Mouse (Mus musculus): ENCODE results near the gene Serpinb5.

DNA sequence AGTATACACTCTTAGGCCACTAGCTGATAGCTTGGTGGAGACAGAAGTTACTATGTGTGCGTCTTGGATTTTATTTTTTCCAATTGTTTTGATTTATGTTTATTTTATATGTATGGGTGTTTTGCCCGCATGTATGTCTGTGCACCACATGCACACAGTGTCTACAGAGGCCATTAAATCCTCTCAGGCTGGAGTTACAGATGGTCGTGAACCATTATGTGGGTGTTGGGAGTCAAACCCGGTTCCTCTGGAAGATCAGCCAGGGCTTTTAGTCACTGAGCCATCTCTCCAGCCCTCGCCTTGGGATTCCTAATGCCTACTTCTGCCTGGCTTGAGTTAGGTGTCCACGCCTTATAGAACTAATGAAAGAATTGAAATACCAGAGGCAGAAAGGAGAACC lies 4.6 kb downstream of the Serpinb5 start:
- TF ChIP-seq CTCF (IDR thresholded peaks at IDR 0.05): no peak
- TF ChIP-seq EP300 (IDR thresholded peaks at IDR 0.05; ENCODE audit: insufficient read depth, low read depth, low read length): no peak

All from heart, adult 2 months (tissue).